Mouse (Mus musculus): ENCODE results near the gene Prox1. TPM values are rescaled to one million over a fixed set of nuclear protein-coding genes. Genes with fewer than 3 reads are reported as not detected.

Gene Prox1
- total and polyA plus RNA-seq, 2 experiments = 20.1 to 23.0 TPM

DNA sequence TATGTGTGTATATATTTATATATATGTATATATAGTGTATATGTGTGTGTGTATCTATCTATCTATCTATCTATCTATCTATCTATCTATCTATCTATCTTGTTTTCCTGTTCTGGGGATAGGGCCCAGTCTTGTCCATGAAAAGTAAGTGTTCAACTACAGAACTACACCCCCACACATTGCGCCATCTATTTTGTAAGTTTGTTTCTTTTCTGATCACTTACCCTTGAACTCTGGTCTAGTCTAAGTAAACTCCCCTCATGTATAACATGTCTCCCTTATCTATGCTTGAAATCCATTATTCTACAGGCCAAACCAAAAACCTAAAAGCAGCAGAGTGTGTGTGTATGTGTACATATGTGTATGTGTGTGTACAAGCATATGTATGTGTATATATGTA, 62.9 kb downstream of the Prox1 start:
- TF ChIP-seq POLR2A (IDR thresholded peaks at IDR 0.05; ENCODE audit: extremely low read depth, insufficient read depth, low read length) (no peak), CTCF (IDR thresholded peaks at IDR 0.05; ENCODE audit: low read depth, low read length) (no peak)
- no peaks in the 10 kb centered on the region for H3K79me2 ChIP-seq (ENCODE audit: control insufficient read depth, insufficient read depth, low read length)
- no peak overlapping the region for H3K27ac ChIP-seq (replicated peaks; ENCODE audit: insufficient read depth, low read depth, low read length)
- H3K27me3 ChIP-seq (ENCODE audit: control insufficient read depth, insufficient read depth, low read length) = no peaks in the 10 kb centered on the region
- 24% methylated on average over 1 of the region's 1 CpGs for WGBS
- no peaks in the 10 kb centered on the region for H3K36me3 ChIP-seq (ENCODE audit: control insufficient read depth, insufficient read depth, low read length)
- H3K4me1 ChIP-seq (ENCODE audit: control insufficient read depth, insufficient read depth, low read length) = peaks cover 9% of the 10 kb centered on the region
- H3K4me3 ChIP-seq (ENCODE audit: insufficient read depth, low read depth, low read length) = no peak overlapping the region
- DNase-seq (ENCODE audit: extremely low read depth, low read depth, low spot score) = peak; percentile 90
- H3K9ac ChIP-seq (ENCODE audit: low read depth, low read length) = no peak overlapping the region

DNA sequence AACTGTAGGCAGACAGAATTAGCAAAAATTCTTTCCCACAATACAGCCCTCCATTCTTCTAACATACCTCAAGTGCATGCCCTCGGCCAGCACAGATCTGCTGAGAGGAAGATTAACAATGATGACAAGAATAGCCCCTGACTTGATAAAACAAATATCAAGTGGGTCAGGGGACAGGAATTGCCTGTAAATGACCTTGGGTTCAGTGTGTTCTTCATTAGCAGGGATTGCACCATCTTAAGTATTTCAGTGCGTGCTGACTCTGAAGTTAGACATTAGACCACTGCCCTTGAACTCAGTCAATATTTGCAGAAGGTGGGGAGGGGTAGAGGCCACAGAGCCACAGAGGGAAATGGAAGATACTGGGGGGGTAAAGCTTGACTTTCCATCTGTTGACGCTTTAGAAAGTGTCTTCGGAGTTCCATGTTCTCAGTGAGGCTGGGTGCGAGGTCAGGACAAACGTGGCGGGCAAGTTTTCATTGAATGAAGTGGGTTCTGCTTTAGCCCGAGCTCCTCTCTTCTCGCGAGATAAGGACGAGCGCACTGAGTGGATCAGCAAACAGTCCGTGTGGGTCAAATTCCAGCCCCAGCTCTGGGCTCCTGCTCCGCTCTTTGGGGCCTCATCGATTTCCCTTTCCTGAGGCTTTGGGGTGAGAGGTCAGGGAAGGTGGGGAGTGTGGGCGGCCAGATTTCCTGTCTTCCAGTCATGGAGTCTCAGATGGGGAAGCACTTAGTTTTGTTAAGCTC, 63.7 kb downstream of the Prox1 start:
- peak overlapping the region; percentile 98 for H3K27ac ChIP-seq (replicated peaks; ENCODE audit: insufficient read depth, low read depth, low read length)
- no peaks in the 10 kb centered on the region for H3K79me2 ChIP-seq (ENCODE audit: control insufficient read depth, insufficient read depth, low read length)
- no peak overlapping the region for H3K4me3 ChIP-seq (ENCODE audit: insufficient read depth, low read depth, low read length)
- no peaks in the 10 kb centered on the region for H3K36me3 ChIP-seq (ENCODE audit: control insufficient read depth, insufficient read depth, low read length)
- no peaks in the 10 kb centered on the region for H3K27me3 ChIP-seq (ENCODE audit: control insufficient read depth, insufficient read depth, low read length)
- TF ChIP-seq CTCF (IDR thresholded peaks at IDR 0.05; ENCODE audit: low read depth, low read length) (no peak), POLR2A (IDR thresholded peaks at IDR 0.05; ENCODE audit: extremely low read depth, insufficient read depth, low read length) (no peak)
- H3K4me1 ChIP-seq (ENCODE audit: control insufficient read depth, insufficient read depth, low read length) = peaks cover 9% of the 10 kb centered on the region
- 6% methylated on average over 16 of the region's 16 CpGs for WGBS
- peak; percentile 98 for DNase-seq (ENCODE audit: extremely low read depth, low read depth, low spot score)
- H3K9ac ChIP-seq (ENCODE audit: low read depth, low read length) = peak overlapping the region; percentile 70

DNA sequence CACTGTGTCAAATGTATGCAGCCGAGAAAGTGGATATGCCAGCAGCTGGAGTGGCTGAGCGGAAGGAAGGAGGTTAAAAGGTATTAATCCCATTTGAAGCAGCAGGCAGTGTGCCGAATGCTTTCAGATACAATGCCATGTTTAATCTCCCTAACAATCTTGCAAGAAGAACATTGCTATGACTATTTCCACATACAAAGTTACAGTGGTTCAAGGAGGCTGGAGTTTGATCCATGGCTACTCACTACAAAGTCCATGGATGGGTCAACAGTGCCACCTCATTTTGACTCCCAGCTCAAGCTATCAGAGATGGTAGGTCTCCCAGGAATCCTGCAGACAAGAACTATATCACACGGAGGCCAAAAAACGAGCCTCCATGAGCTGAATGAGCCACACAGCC, 64.5 kb downstream of the Prox1 start:
- 25% methylated on average over 5 of the region's 5 CpGs for WGBS
- Histone ChIP-seq H3K4me1 (ENCODE audit: control insufficient read depth, insufficient read depth, low read length) (peaks cover 7% of the 10 kb centered on the region), H3K36me3 (ENCODE audit: control insufficient read depth, insufficient read depth, low read length) (no peaks in the 10 kb centered on the region), H3K9ac (ENCODE audit: low read depth, low read length) (peak overlapping the region; percentile 75), H3K79me2 (ENCODE audit: control insufficient read depth, insufficient read depth, low read length) (no peaks in the 10 kb centered on the region), H3K4me3 (ENCODE audit: insufficient read depth, low read depth, low read length) (no peak overlapping the region; the same call in 1 of the 2 replicates), H3K27ac (replicated peaks; ENCODE audit: insufficient read depth, low read depth, low read length) (peak overlapping the region; percentile 98), H3K27me3 (ENCODE audit: control insufficient read depth, insufficient read depth, low read length) (no peaks in the 10 kb centered on the region)
- TF ChIP-seq CTCF (IDR thresholded peaks at IDR 0.05; ENCODE audit: low read depth, low read length) (no peak), POLR2A (IDR thresholded peaks at IDR 0.05; ENCODE audit: extremely low read depth, insufficient read depth, low read length) (no peak)
- DNase-seq (ENCODE audit: extremely low read depth, low read depth, low spot score) = peak; percentile 94

DNA sequence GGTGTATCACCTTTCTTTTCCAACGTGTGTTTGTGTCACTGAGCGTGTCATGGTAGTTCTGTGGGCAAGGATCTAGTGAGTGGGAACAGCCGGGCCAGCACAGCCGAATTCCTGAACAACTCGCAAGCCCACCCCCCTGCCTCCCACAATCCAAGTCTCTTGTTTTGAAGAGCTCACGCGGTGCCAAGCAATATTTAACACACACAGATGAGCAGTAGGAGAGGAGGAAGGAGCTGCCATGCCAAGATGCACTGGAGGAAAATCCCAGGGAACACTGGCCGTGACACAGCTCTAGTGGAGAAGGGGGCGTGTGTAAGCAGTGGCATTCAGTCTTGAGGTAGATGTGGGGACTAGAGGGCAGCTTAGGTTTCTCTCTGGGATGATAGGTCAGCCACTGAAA, 77.2 kb downstream of the Prox1 start:
- no peaks in the 10 kb centered on the region for H3K4me1 ChIP-seq (ENCODE audit: control insufficient read depth, insufficient read depth, low read length)
- no peaks in the 10 kb centered on the region for H3K27me3 ChIP-seq (ENCODE audit: control insufficient read depth, insufficient read depth, low read length)
- H3K4me3 ChIP-seq (ENCODE audit: insufficient read depth, low read depth, low read length) = no peak overlapping the region
- H3K36me3 ChIP-seq (ENCODE audit: control insufficient read depth, insufficient read depth, low read length) = no peaks in the 10 kb centered on the region
- 93% methylated on average over 9 of the region's 9 CpGs for WGBS
- no peak for DNase-seq (ENCODE audit: extremely low read depth, low read depth, low spot score)
- H3K27ac ChIP-seq (replicated peaks; ENCODE audit: insufficient read depth, low read depth, low read length) = no peak overlapping the region
- H3K79me2 ChIP-seq (ENCODE audit: control insufficient read depth, insufficient read depth, low read length) = no peaks in the 10 kb centered on the region
- TF ChIP-seq POLR2A (IDR thresholded peaks at IDR 0.05; ENCODE audit: extremely low read depth, insufficient read depth, low read length) = no peak
- TF ChIP-seq CTCF (IDR thresholded peaks at IDR 0.05; ENCODE audit: low read depth, low read length) = no peak
- H3K9ac ChIP-seq (ENCODE audit: low read depth, low read length) = no peak overlapping the region

DNA sequence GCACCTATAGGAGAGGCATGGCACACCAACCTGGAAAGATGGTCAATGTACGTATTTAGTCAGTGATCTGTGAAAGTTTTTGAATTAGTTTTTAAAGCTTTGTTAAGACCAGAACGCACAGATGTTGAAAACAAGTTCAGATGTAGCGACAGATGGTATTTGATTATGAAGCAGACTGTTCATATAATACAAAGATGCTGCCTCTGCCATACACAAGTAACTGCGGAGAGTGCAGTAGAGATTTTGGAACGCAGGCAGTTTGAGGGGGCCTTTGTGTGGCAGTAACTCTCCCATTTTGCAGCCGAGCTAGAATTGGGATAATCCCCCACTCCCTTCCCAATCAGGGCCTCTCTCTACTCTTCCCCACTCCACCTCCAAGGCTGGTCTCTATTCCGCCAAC, 78.4 kb downstream of the Prox1 start:
- H3K4me3 ChIP-seq (ENCODE audit: insufficient read depth, low read depth, low read length) = no peak overlapping the region
- 96% methylated on average over 7 of the region's 7 CpGs for whole genome bisulfite sequencing
- no peaks in the 10 kb centered on the region for H3K4me1 ChIP-seq (ENCODE audit: control insufficient read depth, insufficient read depth, low read length)
- H3K9ac ChIP-seq (ENCODE audit: low read depth, low read length) = no peak overlapping the region
- H3K27ac ChIP-seq (replicated peaks; ENCODE audit: insufficient read depth, low read depth, low read length) = no peak overlapping the region
- no peaks in the 10 kb centered on the region for H3K36me3 ChIP-seq (ENCODE audit: control insufficient read depth, insufficient read depth, low read length)
- no peaks in the 10 kb centered on the region for H3K27me3 ChIP-seq (ENCODE audit: control insufficient read depth, insufficient read depth, low read length)
- no peaks in the 10 kb centered on the region for H3K79me2 ChIP-seq (ENCODE audit: control insufficient read depth, insufficient read depth, low read length)
- TF ChIP-seq POLR2A (IDR thresholded peaks at IDR 0.05; ENCODE audit: extremely low read depth, insufficient read depth, low read length) (no peak), CTCF (IDR thresholded peaks at IDR 0.05; ENCODE audit: low read depth, low read length) (no peak)
- DNase-seq (ENCODE audit: extremely low read depth, low read depth, low spot score) = no peak

DNA sequence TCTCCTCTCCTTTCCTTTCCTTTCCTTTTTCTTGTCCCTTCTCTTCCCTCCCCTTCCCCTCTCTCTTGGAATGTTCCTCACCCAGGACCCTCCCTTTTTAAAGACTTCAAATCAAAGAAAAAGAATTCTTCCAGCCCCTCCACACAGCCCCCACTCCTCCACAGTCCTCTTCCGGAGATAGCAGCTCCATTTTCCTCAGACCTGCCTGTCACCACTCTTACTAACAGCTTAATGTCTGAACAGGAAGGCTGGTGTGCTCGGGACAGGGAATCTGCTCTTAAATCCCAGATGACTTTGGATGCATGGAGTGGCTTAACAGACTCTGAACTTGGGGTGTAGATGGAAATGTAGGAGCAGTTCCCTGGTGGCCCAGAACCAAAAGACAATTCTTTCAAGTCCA, 81.6 kb downstream of the Prox1 start:
- WGBS = 81% methylated on average over 2 of the region's 2 CpGs
- no peak overlapping the region for H3K4me3 ChIP-seq (ENCODE audit: insufficient read depth, low read depth, low read length)
- no peak for TF ChIP-seq POLR2A (IDR thresholded peaks at IDR 0.05; ENCODE audit: extremely low read depth, insufficient read depth, low read length)
- no peak for TF ChIP-seq CTCF (IDR thresholded peaks at IDR 0.05; ENCODE audit: low read depth, low read length)
- no peak overlapping the region for H3K27ac ChIP-seq (replicated peaks; ENCODE audit: insufficient read depth, low read depth, low read length)
- H3K4me1 ChIP-seq (ENCODE audit: control insufficient read depth, insufficient read depth, low read length) = no peaks in the 10 kb centered on the region
- no peaks in the 10 kb centered on the region for H3K36me3 ChIP-seq (ENCODE audit: control insufficient read depth, insufficient read depth, low read length)
- H3K27me3 ChIP-seq (ENCODE audit: control insufficient read depth, insufficient read depth, low read length) = no peaks in the 10 kb centered on the region
- H3K9ac ChIP-seq (ENCODE audit: low read depth, low read length) = no peak overlapping the region
- DNase-seq (ENCODE audit: extremely low read depth, low read depth, low spot score) = no peak
- H3K79me2 ChIP-seq (ENCODE audit: control insufficient read depth, insufficient read depth, low read length) = no peaks in the 10 kb centered on the region

Measured in liver, adult 2 months (tissue).